Mouse (Mus musculus): ENCODE data around the gene Ric8b. TPM values are rescaled to one million over a fixed set of nuclear protein-coding genes. Genes with fewer than 3 reads are reported as not detected.

Ric8b gene
- polyA plus RNA-seq, 1 experiment, result 8.7 TPM

DNA sequence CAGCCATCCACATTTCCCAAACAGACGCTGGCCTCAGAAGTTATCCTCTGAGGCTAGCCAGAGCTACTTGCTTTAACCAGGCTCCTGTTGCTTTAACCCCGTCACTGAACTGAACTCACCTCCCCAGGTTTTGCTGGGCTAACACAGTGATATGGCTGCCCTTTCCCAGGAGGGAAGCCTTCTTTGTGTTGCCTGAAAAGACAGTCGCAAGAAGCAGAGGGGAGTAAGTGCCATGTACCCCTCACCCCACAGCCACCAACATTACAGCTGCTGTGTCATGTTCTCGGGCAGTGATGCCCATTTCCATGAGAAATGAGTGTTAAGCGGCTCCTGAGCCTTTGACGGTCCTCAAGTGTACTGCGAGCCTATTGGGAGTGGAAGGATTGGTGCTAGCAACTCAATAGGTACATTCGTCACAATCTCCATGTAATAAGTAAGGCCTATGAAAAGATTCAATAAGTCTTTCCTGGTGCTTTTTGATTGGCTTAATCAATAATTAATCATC lies 96.6 kb downstream of the Ric8b start:
- Histone ChIP-seq H3K4me3 (no peak overlapping the region), H3ac (ENCODE audit: control insufficient read depth, insufficient read length) (no peak overlapping the region), H3K4me2 (ENCODE audit: low read depth) (no peak overlapping the region), H3K27me3 (ENCODE audit: control insufficient read depth, insufficient read depth, insufficient read length) (no peaks in the 10 kb centered on the region), H3K36me3 (ENCODE audit: control insufficient read depth, insufficient read depth) (peaks cover 13% of the 10 kb centered on the region), H3K79me2 (ENCODE audit: control insufficient read depth, insufficient read depth) (no peaks in the 10 kb centered on the region)
- no peak for TF ChIP-seq MYOG (IDR thresholded peaks at IDR 0.05; ENCODE audit: control insufficient read depth in 1 of 3, insufficient read depth in 1 of 3, insufficient read length in 2 of 3, low read depth in 2 of 3)
- TF ChIP-seq CEBPB (IDR thresholded peaks at IDR 0.05; ENCODE audit: insufficient read depth, poor library complexity, severe bottlenecking), result no peak
- no peak for TF ChIP-seq REST (IDR thresholded peaks at IDR 0.05; ENCODE audit: insufficient read depth, insufficient read length)
- TF ChIP-seq POLR2A (IDR thresholded peaks at IDR 0.05; ENCODE audit: insufficient read length, low read depth), result no peak
- TF ChIP-seq USF1 (IDR thresholded peaks at IDR 0.05; ENCODE audit: low read depth), result no peak
- no peak for TF ChIP-seq MYOD1 (IDR thresholded peaks at IDR 0.05; ENCODE audit: control insufficient read depth in 1 of 3, insufficient read length in 2 of 3, low read depth in 2 of 3)
- TF ChIP-seq POLR2AphosphoS2 (IDR thresholded peaks at IDR 0.05; ENCODE audit: insufficient read length, low read depth), result no peak
- no peak for TF ChIP-seq SRF (IDR thresholded peaks at IDR 0.05; ENCODE audit: control insufficient read depth, insufficient read length, low read depth)
- no peak for TF ChIP-seq E2F4 (IDR thresholded peaks at IDR 0.05; ENCODE audit: insufficient read depth)
- no peak for TF ChIP-seq TCF3 (IDR thresholded peaks at IDR 0.05; ENCODE audit: insufficient read length, low read depth)
- no peak for TF ChIP-seq MAX (IDR thresholded peaks at IDR 0.05; ENCODE audit: low read depth)
- no peak for TF ChIP-seq TCF12 (IDR thresholded peaks at IDR 0.05; ENCODE audit: insufficient read depth, poor library complexity, severe bottlenecking)

DNA sequence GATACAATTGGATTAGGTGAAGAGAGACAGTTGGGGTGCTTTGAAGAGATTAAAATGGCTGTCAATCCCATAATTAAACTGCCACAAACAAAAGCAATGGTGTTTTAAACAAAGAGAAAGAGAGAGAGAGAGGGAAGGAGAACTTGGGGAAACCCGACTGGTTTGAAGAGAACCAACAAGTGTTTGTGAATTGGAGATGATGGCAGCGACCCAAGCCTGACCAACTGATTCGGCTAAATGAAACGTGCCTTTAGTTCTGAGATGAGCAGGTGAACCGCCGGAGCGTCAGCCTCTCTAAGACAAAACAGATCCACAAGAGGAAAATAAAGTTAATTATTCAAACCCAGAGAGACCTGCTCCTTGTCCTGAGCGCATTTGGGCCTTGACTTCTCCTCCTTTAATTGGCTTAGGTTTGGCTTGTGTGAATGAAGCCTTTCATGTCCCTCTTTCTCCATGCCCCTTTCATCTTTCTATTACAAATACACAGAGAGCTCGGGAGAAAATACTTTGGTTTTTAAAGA lies 97.1 kb downstream of the Ric8b start:
- H3K4me3 ChIP-seq, result no peak overlapping the region

DNA sequence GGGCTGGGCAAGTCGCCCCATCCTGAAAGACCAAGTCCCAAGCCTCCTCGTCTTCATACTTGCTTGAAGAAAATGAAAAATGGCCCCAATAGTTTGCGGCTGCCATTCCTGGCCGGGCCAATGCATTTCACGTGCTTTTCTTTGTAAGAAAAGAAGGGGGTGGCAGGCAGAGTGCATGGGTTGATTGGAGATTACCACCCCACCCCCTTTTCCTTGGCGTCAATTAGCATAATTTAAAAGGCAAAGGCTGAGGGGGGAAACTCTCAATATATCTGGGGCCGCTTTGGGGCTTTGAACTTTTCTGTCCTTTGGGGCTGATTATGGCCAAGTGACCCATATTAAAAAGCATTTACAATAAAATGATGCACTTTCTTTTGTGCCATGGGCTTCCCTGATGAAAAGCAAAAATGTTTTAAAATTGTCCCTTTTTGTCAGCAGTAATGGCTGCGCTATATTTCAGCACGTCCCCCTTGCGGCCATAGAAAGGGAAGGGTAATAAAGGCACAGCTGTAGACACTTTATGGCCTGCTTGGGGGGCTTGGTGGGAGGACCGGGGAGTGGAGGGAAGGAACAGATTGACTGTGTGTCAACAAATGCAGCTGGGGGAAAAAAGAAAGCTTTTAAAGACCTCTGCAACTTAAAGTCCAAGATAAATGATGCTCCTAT lies 105.4 kb downstream of the Ric8b start:
- H3K4me3 ChIP-seq, result no peak overlapping the region
- H3K27me3 ChIP-seq (ENCODE audit: control insufficient read depth, insufficient read depth, insufficient read length), result no peaks in the 10 kb centered on the region
- H3K36me3 ChIP-seq (ENCODE audit: control insufficient read depth, insufficient read depth), result peaks cover 9% of the 10 kb centered on the region
- no peaks in the 10 kb centered on the region for H3K79me2 ChIP-seq (ENCODE audit: control insufficient read depth, insufficient read depth)
- H3ac ChIP-seq (ENCODE audit: control insufficient read depth, insufficient read length), result no peak overlapping the region
- TF ChIP-seq MYOG (IDR thresholded peaks at IDR 0.05; ENCODE audit: control insufficient read depth in 1 of 3, insufficient read depth in 1 of 3, insufficient read length in 2 of 3, low read depth in 2 of 3), result no peak
- no peak for TF ChIP-seq E2F4 (IDR thresholded peaks at IDR 0.05; ENCODE audit: insufficient read depth)
- no peak for TF ChIP-seq USF1 (IDR thresholded peaks at IDR 0.05; ENCODE audit: low read depth)
- no peak for TF ChIP-seq SRF (IDR thresholded peaks at IDR 0.05; ENCODE audit: control insufficient read depth, insufficient read length, low read depth)
- TF ChIP-seq TCF3 (IDR thresholded peaks at IDR 0.05; ENCODE audit: insufficient read length, low read depth), result no peak
- TF ChIP-seq CEBPB (IDR thresholded peaks at IDR 0.05; ENCODE audit: insufficient read depth, poor library complexity, severe bottlenecking), result no peak
- TF ChIP-seq REST (IDR thresholded peaks at IDR 0.05; ENCODE audit: insufficient read depth, insufficient read length), result no peak
- TF ChIP-seq POLR2AphosphoS2 (IDR thresholded peaks at IDR 0.05; ENCODE audit: insufficient read length, low read depth), result no peak
- TF ChIP-seq POLR2A (IDR thresholded peaks at IDR 0.05; ENCODE audit: insufficient read length, low read depth), result no peak
- no peak for TF ChIP-seq TCF12 (IDR thresholded peaks at IDR 0.05; ENCODE audit: insufficient read depth, poor library complexity, severe bottlenecking)
- TF ChIP-seq MYOD1 (IDR thresholded peaks at IDR 0.05; ENCODE audit: control insufficient read depth in 1 of 3, insufficient read length in 2 of 3, low read depth in 2 of 3), result no peak
- TF ChIP-seq MAX (IDR thresholded peaks at IDR 0.05; ENCODE audit: low read depth), result no peak
- no peak overlapping the region for H3K4me2 ChIP-seq (ENCODE audit: low read depth)

More for the DNA sequence above, 97.1 kb downstream of the Ric8b start:
- Histone ChIP-seq H3K4me2 (ENCODE audit: low read depth) (no peak overlapping the region), H3K27me3 (ENCODE audit: control insufficient read depth, insufficient read depth, insufficient read length) (no peaks in the 10 kb centered on the region), H3ac (ENCODE audit: control insufficient read depth, insufficient read length) (no peak overlapping the region), H3K36me3 (ENCODE audit: control insufficient read depth, insufficient read depth) (peaks cover 13% of the 10 kb centered on the region), H3K79me2 (ENCODE audit: control insufficient read depth, insufficient read depth) (no peaks in the 10 kb centered on the region)
- no peak for TF ChIP-seq TCF3 (IDR thresholded peaks at IDR 0.05; ENCODE audit: insufficient read length, low read depth)
- TF ChIP-seq CEBPB (IDR thresholded peaks at IDR 0.05; ENCODE audit: insufficient read depth, poor library complexity, severe bottlenecking), result no peak
- TF ChIP-seq USF1 (IDR thresholded peaks at IDR 0.05; ENCODE audit: low read depth), result no peak
- TF ChIP-seq POLR2AphosphoS2 (IDR thresholded peaks at IDR 0.05; ENCODE audit: insufficient read length, low read depth), result no peak
- no peak for TF ChIP-seq MAX (IDR thresholded peaks at IDR 0.05; ENCODE audit: low read depth)
- no peak for TF ChIP-seq MYOD1 (IDR thresholded peaks at IDR 0.05; ENCODE audit: control insufficient read depth in 1 of 3, insufficient read length in 2 of 3, low read depth in 2 of 3)
- TF ChIP-seq E2F4 (IDR thresholded peaks at IDR 0.05; ENCODE audit: insufficient read depth), result no peak
- TF ChIP-seq MYOG (IDR thresholded peaks at IDR 0.05; ENCODE audit: control insufficient read depth in 1 of 3, insufficient read depth in 1 of 3, insufficient read length in 2 of 3, low read depth in 2 of 3), result no peak
- TF ChIP-seq SRF (IDR thresholded peaks at IDR 0.05; ENCODE audit: control insufficient read depth, insufficient read length, low read depth), result no peak
- no peak for TF ChIP-seq POLR2A (IDR thresholded peaks at IDR 0.05; ENCODE audit: insufficient read length, low read depth)
- no peak for TF ChIP-seq TCF12 (IDR thresholded peaks at IDR 0.05; ENCODE audit: insufficient read depth, poor library complexity, severe bottlenecking)
- TF ChIP-seq REST (IDR thresholded peaks at IDR 0.05; ENCODE audit: insufficient read depth, insufficient read length), result no peak

DNA sequence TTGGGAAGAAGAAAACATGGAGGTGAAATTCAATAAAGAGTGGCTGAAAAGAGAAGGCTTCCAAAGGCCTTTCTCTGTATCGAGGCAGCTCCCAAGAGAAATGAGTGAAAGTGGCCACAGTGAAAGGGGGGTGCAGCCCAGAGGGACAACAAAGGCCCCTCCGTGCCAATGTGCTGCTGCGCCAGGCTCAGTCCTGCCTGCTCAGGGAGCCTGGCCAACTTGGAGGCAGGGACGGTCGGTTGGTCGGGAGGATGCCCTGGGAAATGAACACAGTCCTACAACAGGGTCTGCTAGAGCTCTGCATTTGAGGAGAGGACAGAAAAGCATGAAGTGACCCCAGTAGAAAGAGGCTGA lies 105.9 kb downstream of the Ric8b start:
- peaks cover 7% of the 10 kb centered on the region for H3K36me3 ChIP-seq (ENCODE audit: control insufficient read depth, insufficient read depth)
- H3ac ChIP-seq (ENCODE audit: control insufficient read depth, insufficient read length), result no peak overlapping the region

More for the DNA sequence above, 105.9 kb downstream of the Ric8b start:
- Histone ChIP-seq H3K4me2 (ENCODE audit: low read depth) (no peak overlapping the region), H3K4me3 (no peak overlapping the region), H3K79me2 (ENCODE audit: control insufficient read depth, insufficient read depth) (no peaks in the 10 kb centered on the region), H3K27me3 (ENCODE audit: control insufficient read depth, insufficient read depth, insufficient read length) (no peaks in the 10 kb centered on the region)
- no peak for TF ChIP-seq TCF12 (IDR thresholded peaks at IDR 0.05; ENCODE audit: insufficient read depth, poor library complexity, severe bottlenecking)
- no peak for TF ChIP-seq CEBPB (IDR thresholded peaks at IDR 0.05; ENCODE audit: insufficient read depth, poor library complexity, severe bottlenecking)
- no peak for TF ChIP-seq MYOG (IDR thresholded peaks at IDR 0.05; ENCODE audit: control insufficient read depth in 1 of 3, insufficient read depth in 1 of 3, insufficient read length in 2 of 3, low read depth in 2 of 3)
- no peak for TF ChIP-seq SRF (IDR thresholded peaks at IDR 0.05; ENCODE audit: control insufficient read depth, insufficient read length, low read depth)
- no peak for TF ChIP-seq E2F4 (IDR thresholded peaks at IDR 0.05; ENCODE audit: insufficient read depth)
- TF ChIP-seq TCF3 (IDR thresholded peaks at IDR 0.05; ENCODE audit: insufficient read length, low read depth), result no peak
- no peak for TF ChIP-seq USF1 (IDR thresholded peaks at IDR 0.05; ENCODE audit: low read depth)
- TF ChIP-seq REST (IDR thresholded peaks at IDR 0.05; ENCODE audit: insufficient read depth, insufficient read length), result no peak
- TF ChIP-seq POLR2AphosphoS2 (IDR thresholded peaks at IDR 0.05; ENCODE audit: insufficient read length, low read depth), result no peak
- TF ChIP-seq MAX (IDR thresholded peaks at IDR 0.05; ENCODE audit: low read depth), result no peak
- no peak for TF ChIP-seq MYOD1 (IDR thresholded peaks at IDR 0.05; ENCODE audit: control insufficient read depth in 1 of 3, insufficient read length in 2 of 3, low read depth in 2 of 3)
- no peak for TF ChIP-seq POLR2A (IDR thresholded peaks at IDR 0.05; ENCODE audit: insufficient read length, low read depth)
